Mouse (Mus musculus): ENCODE measurements around the gene Ermard.
A peak's percentile ranks its signal among the peaks of the same experiment; 100 is the strongest.

The Ermard gene

GRCm38 (mm10) chr17:15129630-15130287 is 88.8 kb downstream of the Ermard start:
- peak; percentile 98 for DNase-seq

- DNase-seq = no peak
Measured at GRCm38 (mm10) chr17:15130288-15130656, 89.3 kb downstream of the Ermard start.

- peak; percentile 95 for DNase-seq
Measured at GRCm38 (mm10) chr17:15134905-15135669, 94.1 kb downstream of the Ermard start.

GRCm38 (mm10) chr17:15137443-15137842 is 96.4 kb downstream of the Ermard start:
- DNase-seq = peak; percentile 97
